Mouse (Mus musculus): ENCODE data around the gene Hhex. TPM values are rescaled to one million over a fixed set of nuclear protein-coding genes. Genes with fewer than 3 reads are reported as not detected.

Hhex gene
- 4.7 and 5.3 TPM in 2 replicates for polyA plus RNA-seq (2012; rRNA removed)

DNA sequence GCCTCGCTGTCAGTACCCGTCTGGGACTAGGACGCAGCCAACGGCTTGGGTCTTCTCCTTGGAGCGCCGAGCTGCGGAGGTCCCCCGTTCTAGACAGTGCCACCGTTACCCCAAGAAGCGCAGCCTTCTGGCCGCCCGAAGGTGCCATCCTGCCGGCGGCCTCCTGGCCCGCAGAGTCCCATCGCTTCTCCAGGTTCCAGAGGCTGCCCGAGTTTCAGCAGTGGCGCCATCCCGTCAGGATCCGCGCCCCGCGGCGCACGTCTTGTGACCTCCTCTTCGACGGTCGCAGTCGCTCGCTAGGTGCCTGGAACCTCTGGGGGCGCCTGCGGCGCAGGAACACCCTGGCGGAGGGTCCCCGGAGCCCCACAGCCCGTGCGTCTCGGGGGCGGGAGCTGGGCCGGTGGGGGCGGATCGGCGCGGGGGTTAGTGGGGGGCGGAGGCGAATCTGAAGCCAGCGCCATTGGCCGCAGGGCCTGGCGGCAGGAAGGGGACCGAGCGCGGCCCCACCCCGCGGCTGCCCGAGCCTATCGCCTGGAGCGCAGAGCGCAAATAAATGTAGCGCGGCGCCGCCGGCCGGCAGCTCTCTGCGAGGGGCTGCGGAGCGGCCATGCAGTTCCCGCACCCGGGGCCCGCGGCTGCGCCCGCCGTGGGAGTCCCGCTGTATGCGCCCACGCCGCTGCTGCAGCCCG, at the start of gene Hhex:
Gene Hhex (plus strand): TSS at position 548 of the 689 bp plus-strand sequence.
- peak; percentile 78 for DNase-seq (ENCODE audit: low spot score)

DNA sequence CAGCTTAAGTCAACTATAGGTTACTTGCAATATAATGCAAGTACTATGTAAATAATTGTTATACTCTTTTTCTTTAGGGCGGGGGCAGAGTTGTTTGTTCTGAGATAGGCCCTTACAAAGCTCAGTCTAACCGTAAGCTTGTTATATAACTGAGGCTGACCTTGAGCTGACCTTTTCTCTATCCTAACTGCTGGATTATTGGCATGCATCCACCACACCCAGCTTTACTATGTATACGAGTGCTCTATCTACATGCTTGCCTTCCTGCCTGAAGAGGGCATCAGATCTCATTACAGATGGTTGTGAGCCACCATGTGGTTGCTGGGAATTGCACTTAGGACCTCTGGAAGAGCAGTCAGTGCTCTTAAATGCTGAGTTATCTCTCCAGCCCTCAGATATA, 48.5 kb upstream of the Hhex start:
- DNase-seq (ENCODE audit: low spot score) = no peak

GRCm38 (mm10) chr19:37391869-37392268, 42.7 kb upstream of the Hhex start:
- no peak for DNase-seq (ENCODE audit: low spot score)

- no peak for DNase-seq (ENCODE audit: low spot score)
Observed at GRCm38 (mm10) chr19:37396279-37396678, 38.3 kb upstream of the Hhex start.

DNA sequence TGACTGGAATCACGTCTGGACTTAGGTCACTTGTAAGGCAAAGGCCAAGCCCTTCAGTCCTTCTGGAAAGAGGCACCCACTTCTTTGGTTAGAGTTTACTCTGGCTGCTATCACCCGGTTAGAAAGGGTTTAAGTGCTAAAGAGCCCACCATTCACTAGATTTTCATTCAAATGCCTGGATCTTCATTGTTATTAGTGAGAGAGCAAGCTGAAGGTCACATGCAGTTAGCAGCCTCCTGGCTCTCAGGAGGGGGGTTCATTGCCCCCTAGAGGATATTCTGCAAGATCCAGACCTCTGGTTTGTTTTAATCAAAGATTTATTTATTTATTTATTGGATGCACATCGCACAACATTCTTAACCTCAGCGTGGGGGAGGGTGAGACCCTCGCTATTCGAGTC, 33.7 kb upstream of the Hhex start:
- DNase-seq (ENCODE audit: low spot score) = no peak

- no peak for DNase-seq (ENCODE audit: low spot score)
Observed at GRCm38 (mm10) chr19:37418294-37418693, 16.3 kb upstream of the Hhex start.

- no peak for DNase-seq (ENCODE audit: low spot score)
Observed at GRCm38 (mm10) chr19:37419613-37420012, 15.0 kb upstream of the Hhex start.

- DNase-seq (ENCODE audit: low spot score) = no peak
Observed at GRCm38 (mm10) chr19:37428589-37428988, 6.0 kb upstream of the Hhex start.

- DNase-seq (ENCODE audit: low spot score) = no peak
Observed at GRCm38 (mm10) chr19:37431139-37431756, 3.4 kb upstream of the Hhex start.

GRCm38 (mm10) chr19:37432868-37433570, 1.6 kb upstream of the Hhex start:
- DNase-seq (ENCODE audit: low spot score) = no peak

- no peak for DNase-seq (ENCODE audit: low spot score)
Observed at GRCm38 (mm10) chr19:37433895-37434262, 731 bp upstream of the Hhex start.

DNA sequence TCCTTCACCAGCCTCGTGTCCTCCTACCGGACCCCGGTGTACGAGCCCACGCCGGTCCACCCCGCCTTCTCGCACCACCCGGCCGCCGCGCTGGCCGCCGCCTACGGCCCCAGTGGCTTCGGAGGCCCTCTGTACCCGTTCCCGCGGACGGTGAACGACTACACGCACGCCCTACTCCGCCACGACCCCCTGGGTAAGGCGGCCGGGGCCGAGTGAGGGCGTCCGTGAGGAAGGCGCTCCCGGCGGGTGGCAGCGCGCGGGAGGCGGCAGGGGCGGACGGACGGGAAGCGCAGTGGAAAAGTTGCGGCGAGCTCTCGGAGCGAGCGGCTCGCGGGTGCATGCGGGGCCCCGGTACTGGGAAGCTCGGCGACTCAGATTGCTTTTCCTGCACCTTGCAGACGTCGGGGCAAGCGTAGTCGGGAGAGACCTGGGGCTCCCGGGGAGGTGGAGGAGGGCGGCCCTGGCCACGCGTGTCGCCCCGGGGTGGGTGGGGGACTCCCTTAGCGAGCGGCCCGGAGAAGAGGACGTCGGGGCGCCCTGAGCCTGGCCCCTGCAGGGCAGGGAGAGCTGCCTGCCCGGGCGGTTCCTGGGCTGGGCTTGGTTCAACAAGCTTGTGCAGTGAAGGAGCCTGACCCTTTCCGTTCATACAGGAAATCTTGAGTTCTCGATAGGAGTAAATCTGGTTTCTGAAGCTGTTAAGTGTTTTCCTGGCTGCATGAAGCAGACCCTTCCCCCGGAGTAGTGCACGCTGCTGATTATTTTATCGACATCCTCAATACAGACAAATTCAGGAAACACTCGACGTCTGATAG, 637 bp downstream of the Hhex start:
- peak; percentile 53 for DNase-seq (ENCODE audit: low spot score)

GRCm38 (mm10) chr19:37435853-37436174, 1.2 kb downstream of the Hhex start:
- DNase-seq (ENCODE audit: low spot score) = no peak

DNA sequence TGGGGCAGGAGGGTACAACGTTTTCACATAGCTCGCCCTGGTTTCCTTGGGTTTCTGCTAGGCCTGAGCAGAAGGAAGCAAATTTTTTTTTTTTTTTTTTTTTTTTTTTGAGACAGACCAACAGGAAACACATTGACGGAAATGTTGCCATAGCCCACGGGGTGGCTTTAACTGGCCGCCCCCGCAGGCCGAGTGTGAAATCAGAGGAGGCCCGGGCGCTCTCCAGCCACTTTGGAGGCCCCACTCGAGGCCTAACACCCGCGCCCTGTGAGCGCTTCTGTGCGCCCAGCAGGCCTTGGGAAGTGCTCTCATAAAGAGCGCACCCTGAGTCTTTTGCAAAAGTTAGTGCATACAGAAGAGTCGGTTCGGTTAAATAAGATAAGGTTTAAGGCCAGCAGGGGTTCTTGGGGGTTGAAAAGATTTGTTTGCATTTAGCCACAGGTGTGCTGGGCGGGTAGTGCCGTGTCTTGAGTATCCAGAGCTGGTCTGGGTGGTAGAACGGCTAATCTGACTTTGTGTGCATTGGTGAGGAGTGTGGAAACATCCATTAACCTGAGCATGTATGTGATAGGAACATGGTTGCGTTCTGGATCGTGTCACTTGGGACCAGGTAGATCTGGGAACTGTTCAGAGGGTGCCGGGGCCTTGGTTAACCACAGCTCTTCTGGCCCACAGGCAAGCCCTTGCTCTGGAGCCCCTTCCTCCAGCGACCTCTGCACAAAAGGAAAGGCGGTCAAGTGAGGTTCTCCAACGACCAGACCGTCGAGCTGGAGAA, 2.1 kb downstream of the Hhex start:
- no peak for DNase-seq (ENCODE audit: low spot score)

- no peak for DNase-seq (ENCODE audit: low spot score)
Observed at GRCm38 (mm10) chr19:37437289-37437606, 2.6 kb downstream of the Hhex start.

DNA sequence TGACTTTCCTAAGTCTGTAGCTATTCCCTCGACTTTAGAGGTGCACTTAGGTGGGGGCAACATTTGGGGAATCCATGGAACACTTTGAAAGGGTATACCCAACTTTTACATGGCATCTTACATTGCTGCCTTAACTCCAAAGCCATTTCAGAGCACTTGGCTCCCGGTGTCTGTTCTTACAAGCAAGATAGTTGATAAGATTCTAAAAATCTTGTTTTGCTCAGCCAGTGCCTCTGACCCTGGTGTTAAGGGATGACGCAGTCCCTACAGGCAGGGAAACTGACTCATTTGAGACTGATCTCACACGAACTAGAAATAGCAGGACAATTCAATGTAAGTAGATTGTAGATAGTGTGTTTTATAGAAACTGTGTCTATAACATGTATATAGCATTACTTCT, 5.6 kb downstream of the Hhex start:
- no peak for DNase-seq (ENCODE audit: low spot score)

DNA sequence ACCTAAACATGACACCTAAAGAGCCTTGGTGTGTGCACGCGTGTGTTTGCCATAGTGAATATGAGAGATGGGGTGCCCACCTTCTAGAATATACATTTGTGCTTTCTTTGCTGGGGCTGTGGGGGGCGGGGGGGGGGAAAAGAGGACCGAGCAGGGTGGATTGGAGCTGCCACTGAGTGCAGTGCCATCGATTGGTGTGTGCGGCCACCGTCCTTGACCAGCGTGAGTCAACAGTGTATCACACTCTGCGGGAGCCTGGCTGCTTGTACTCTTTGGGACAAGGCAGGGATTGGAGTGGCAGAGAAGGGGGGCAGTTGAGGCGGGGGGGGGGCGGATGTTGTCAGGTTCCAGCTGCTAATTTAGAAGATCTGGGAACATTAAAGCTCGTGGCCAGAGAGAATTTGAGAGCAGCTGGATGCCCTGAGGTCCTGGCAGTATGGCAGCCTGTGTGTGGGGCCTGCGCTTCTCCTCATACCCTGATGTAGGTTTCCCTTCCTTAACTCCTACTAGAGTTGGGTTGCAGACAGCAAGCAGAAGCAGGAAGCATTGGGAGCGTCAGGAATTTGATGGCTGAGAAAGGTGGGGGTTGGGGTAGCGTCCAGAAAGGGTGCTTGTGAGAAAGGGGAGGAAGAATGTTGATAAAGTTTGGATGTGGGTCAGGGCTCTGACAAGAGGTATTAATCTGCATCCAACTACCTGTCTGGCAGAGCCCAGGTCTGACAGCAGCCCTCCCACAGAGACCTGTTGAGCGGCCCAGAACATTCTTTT, 6.3 kb downstream of the Hhex start:
- no peak for DNase-seq (ENCODE audit: low spot score)

- no peak for DNase-seq (ENCODE audit: low spot score)
Observed at GRCm38 (mm10) chr19:37442524-37443286, 8.1 kb downstream of the Hhex start.

GRCm38 (mm10) chr19:37443631-37444140, 9.1 kb downstream of the Hhex start:
- no peak for DNase-seq (ENCODE audit: low spot score)

GRCm38 (mm10) chr19:37448212-37448611, 13.6 kb downstream of the Hhex start:
- DNase-seq (ENCODE audit: low spot score) = no peak
